Mouse (Mus musculus) cerebral cortex, adult 2 months (tissue): ENCODE data around the gene Pogz.

Experiments
- WGBS: fragments of 180-500 bp; shearing (Covaris S2); methylation state at CpG from one replicate; pipeline ENCODE4 v1.1.7; 2018; 5-methylcytosine and 5-hydroxymethylcytosine counted together

Pogz gene

GRCm38 (mm10) chr3:94837183-94837890 lies at the start of gene Pogz:
Pogz (plus strand) TSS chr3:94837567.
- 2% methylated on average over 55 of the region's 57 CpGs for WGBS

DNA sequence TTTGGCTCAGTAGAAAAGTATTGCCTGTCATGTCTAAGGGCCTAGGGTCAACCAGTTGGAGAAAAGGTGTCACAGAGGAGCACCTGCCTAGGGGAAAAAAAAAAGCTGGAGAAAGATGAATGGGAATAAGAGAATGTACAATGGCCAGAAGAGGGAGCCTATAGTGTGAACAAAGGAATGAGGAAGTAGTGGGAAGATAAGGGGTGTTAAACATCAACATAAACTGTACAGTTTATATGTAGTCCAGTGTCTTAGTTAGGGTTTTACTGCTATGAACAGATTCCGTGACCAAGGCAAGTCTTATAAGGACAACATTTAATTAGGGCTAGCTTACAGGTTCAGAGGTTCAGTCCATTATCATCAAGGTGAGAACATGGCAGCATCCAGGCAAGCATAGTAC lies 48.3 kb upstream of the Pogz start:
- 97% methylated on average over 1 of the region's 1 CpGs for WGBS

- 67% methylated on average over 2 of the region's 2 CpGs for WGBS
These were observed 47.9 kb upstream of the Pogz start for GRCm38 (mm10) chr3:94789516-94789915.

- 66% methylated on average over 2 of the region's 2 CpGs for WGBS
These were observed 45.1 kb upstream of the Pogz start for GRCm38 (mm10) chr3:94792258-94792657.

- 93% methylated on average over 2 of the region's 2 CpGs for WGBS
These were observed 43.7 kb upstream of the Pogz start for GRCm38 (mm10) chr3:94793672-94794071.

- WGBS, result 88% methylated on average over 2 of the region's 2 CpGs
These were observed 43.0 kb upstream of the Pogz start for GRCm38 (mm10) chr3:94794359-94794758.

- WGBS, result 78% methylated on average over 7 of the region's 7 CpGs
These were observed 41.7 kb upstream of the Pogz start for GRCm38 (mm10) chr3:94795596-94796140.

- 28% methylated on average over 10 of the region's 10 CpGs for WGBS
These were observed 33.2 kb upstream of the Pogz start for GRCm38 (mm10) chr3:94804146-94804545.

DNA sequence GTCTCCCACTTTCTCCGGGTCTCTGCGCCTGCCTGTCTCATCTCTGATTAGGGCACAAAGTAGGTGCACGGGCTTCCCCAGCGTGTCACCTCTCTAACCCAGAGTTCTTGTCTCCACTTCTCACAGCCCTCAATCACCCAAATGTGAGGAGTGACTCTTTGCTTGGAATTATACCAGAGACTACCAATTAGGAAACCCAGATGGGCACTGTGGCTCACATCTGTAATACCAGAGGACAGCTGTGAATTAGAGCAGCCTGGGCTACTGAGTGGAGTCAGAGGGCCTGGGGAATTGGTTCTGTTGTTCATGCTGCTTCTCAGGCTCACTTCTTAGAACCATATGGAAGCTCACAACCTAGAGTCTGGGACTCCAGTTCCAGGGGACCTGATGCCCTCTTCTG lies 32.4 kb upstream of the Pogz start:
- WGBS, result 91% methylated on average over 4 of the region's 4 CpGs

DNA sequence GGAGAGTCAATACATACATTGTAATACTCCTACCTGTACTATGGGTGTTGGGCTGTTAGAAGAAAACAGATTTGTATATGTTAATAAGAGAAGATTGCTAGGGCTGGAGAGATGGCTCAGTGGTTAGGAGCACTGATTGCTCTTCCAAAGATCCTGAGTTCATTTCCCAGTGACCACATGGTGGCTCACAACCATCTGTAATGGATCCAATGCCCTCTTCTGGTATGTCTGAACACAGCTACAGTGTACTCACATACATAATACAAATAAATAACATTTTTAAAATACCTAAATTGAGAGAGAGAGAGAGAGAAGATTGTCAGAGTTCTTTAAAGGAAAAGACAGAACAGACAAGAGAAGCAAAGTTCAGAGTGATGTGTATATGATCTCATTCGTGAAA lies 29.1 kb upstream of the Pogz start:
- WGBS, result 82% methylated on average over 1 of the region's 1 CpGs

DNA sequence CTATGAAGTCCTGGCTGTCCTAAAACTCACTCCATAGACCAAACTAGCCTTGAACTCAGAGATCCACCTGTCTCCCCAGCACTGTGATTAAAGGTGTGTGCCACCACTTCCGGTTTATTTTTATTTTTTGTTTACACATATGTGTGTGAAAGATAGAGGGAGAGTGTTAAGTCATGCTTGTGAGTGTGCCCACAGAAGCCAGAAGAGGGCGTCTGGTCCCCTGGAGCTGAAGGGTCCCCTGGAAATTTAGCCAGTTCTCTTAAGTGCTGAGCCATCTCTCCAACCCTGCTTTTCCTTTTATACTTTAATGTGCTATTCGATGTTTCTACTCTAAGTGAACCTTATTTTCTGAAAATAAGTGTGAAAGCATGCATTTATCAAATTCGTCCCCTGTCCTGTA lies 25.7 kb upstream of the Pogz start:
- WGBS, result 25% methylated on average over 4 of the region's 4 CpGs

DNA sequence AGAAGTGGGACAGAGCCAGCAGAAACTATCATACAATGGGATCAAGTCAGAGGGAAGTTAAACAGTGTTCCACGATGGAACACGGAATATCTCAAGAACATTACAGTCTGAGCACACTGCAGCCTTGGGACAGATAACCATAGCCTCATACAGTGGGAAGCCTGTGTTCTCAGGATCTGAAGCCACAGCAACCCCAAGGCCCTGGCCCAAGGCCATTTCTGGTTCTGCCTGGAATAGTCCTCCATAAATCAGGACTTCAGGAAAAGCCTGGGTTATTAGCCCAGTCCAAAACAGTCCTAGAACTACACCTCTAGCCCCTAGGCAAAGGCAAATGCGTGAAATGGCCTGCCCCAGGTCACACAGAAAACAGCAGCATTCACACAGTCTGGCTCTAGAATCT lies 23.7 kb upstream of the Pogz start:
- 79% methylated on average over 3 of the region's 3 CpGs for WGBS

DNA sequence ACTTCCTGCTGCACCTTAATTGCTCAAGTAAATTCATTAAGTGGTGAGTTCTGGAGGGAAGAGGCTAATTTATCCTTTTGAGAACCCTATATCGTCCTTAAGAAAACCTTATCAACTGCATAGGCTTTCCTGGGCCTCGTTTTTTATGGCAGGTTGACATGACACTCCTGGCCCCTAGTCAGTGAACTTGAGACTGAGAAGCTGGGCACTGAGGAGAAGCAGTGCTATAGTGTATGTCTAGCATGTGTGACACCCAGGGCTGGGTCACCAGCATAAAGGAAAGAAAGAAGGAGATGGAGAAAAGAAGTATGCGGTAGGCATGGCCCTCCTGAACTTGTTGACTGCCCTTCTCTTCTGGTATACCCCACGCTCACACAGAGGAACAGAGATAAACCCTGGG lies 23.3 kb upstream of the Pogz start:
- 89% methylated on average over 4 of the region's 4 CpGs for WGBS

GRCm38 (mm10) chr3:94814663-94815062 lies 22.7 kb upstream of the Pogz start:
- WGBS, result 84% methylated on average over 4 of the region's 4 CpGs

- 87% methylated on average over 2 of the region's 2 CpGs for WGBS
These were observed 19.6 kb upstream of the Pogz start for GRCm38 (mm10) chr3:94817731-94818130.

DNA sequence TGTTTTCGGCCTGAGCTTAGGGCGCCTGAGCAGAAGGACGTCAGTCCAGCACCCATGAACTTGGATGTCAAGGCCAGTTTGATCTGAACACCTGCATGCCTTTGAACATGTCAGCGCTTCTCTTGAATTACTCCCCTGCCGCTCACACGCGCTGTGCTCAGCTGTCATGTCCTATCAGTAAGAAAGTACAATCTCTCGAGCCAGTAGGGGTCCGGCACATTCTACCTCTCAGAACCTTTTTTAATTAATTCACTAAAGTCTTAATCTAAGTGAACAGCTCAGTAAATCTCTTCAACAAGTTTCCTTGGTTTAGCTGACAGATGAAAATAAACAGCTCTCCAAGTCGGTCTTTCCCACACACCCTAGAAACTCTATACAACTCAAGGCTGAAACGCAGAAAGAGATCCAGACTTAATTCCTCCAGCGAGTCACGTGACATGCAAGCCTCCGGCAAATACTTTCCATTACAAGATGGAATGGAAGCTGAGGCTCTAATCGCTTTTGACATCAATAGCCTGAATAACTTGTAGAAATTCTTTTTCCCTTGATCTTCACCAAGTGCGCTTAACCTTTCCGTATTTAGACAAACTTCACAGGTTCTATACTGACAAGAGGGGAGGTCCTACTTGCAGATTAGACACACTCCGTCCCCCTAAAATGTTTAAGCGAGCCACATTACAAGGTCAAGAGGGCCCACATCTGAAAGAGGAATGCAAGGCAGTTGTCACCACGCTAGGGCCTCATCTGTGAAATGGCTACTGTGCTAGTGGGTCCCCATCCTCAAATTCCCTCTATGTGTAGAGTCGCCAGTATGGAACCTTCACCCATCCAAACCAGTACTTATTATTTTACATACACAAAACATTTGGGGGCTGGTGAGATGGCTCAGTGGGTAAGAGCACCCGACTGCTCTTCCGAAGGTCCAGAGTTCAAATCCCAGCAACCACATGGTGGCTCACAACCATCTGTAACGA lies 17.6 kb upstream of the Pogz start:
- WGBS, result 85% methylated on average over 24 of the region's 24 CpGs

GRCm38 (mm10) chr3:94821008-94821638 lies 16.2 kb upstream of the Pogz start:
- 2% methylated on average over 31 of the region's 31 CpGs for WGBS

GRCm38 (mm10) chr3:94822082-94822481 lies 15.3 kb upstream of the Pogz start:
- 39% methylated on average over 4 of the region's 4 CpGs for WGBS

DNA sequence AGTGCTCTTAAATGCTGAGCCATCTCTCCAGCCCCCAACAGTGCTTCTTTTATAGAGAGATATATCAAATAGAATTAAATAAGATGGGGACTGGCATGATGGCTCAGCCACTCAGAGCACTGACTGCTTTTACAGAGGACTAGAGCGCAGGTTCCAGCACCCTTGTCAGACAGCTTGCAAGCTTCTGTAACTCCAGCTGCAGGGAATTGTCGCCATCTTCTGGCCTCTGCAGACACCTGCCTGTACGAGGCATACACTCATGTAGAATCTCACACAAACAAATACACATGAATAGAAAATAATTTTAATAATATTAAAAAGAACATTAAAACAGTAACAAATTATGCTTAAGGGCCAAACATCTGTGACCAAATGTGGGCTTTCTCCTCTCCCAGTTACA lies 13.3 kb upstream of the Pogz start:
- WGBS, result 85% methylated on average over 3 of the region's 3 CpGs

DNA sequence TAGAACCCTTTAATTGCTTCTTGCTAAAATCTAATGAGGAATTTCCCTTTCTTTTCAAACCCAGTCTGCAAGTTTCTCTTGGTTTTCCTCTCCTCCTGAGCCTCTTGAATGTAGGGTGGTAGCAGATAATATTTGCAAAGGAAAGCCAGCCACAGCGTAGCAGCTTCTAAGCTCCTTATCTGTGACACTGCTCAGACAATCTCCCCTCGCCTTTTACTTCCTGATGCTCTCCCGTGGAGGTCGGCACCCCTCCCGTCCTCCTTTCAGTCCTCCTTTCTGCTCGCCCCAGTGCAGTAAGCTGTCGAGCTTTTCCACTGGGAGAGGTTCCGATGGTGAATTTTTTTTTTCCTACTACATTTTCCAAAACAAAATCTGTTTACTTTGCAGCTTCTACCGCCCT lies 5.3 kb upstream of the Pogz start:
- 26% methylated on average over 9 of the region's 9 CpGs for WGBS

GRCm38 (mm10) chr3:94832701-94833100 lies 4.7 kb upstream of the Pogz start:
- WGBS, result 83% methylated on average over 5 of the region's 5 CpGs

DNA sequence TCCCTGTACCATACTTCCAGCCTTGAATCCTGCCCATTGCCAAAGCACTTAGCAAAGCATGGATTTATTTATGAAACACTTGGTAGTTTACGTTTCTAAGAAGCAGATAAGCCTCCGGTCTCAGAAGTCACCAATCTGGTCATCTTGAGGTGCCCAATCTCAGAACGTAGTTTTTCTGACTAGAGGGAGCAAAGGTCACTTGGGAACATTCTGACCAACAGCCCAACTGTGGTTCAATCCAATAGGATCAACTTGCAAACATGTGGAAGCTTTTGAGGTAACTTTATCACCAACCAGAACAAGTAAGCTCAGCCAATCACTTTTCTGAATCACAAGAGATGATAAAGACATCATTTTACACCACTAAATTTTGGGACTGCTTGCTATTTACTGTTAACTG lies 2.0 kb upstream of the Pogz start:
- 82% methylated on average over 3 of the region's 3 CpGs for WGBS
